Mouse (Mus musculus) adrenal gland, postnatal 36 days (tissue): ENCODE measurements around the gene Bcor. TPM values are rescaled to one million over a fixed set of nuclear protein-coding genes. Genes with fewer than 3 reads are reported as not detected.

Experiments used
- DNase-seq, 2 experiments: peaks; one replicate each; pipeline ENCODE4 v3.0.0; 2021; ENCODE audit warnings: mixed read lengths in 1 of 2
- total RNA-seq, 2 experiments: library from RNA; stranded (reverse); gene quantifications; 2 replicates each; pipeline ENCODE4 v1.2.3; 2021

Gene Bcor
- total RNA-seq, 2 experiments from 2014 or later: 14.5 to 16.0 TPM

DNA sequence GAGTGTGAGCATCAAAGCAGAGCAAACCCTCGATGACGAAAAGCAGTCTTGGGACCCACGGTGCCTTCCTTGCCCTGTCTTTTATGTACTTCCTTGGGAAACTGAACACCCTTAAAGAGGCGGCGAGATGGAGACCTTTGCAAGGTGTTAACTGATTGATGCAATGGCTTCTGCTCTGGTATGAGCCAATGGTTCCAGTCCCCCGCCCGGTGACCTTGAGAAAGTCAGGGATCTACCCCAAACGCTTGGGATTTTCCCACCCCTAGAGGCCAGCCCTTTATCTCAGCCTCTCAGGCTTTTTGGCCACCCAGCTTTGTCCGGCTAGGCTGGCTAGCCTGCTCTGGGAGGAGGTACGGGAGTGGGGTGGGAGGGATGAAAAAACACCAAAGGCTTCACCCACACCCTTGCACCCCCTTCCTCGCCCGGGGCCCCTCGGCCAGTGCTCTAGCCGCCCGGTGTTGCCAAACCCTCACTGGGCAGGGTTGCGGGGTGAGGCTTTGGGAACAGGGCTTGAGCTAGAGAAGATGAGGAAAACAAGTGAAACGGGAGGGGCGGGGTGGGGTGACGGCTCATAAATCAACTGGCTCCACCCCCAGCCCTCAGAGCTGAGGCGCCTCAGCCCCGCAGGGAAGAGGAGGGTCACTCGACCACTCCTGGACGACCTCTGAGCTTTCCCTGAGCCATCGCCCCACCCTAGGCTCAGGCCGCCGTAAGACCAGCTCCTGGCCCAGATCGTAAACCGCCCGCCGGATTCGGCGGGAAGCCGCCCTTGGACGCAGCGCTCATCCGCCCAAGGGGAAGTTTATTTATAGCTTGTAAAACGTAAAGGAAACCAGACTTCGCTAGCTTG, 154.7 kb downstream of the Bcor start:
- peak; percentile 43 to 56 for DNase-seq

DNA sequence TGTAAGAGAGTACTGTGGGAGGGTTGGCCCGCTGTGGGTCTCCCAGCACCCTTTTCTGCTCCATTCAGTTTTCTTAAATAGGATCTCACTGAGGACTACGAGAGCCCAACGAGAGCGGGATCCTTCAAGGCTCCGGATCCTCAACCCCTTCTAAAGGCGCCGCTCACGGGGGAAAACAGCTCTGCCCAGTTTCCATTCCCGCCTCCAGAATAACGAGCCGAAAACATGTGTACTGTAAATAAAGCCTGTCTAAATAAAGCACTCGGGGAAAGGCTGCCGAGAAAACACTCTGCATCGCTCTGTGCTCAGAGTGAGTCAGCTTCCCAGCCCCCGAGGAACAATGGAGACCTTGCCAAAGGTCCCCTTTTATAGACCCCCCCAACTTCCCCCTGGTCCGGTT, 155.7 kb downstream of the Bcor start:
- no peak for DNase-seq

DNA sequence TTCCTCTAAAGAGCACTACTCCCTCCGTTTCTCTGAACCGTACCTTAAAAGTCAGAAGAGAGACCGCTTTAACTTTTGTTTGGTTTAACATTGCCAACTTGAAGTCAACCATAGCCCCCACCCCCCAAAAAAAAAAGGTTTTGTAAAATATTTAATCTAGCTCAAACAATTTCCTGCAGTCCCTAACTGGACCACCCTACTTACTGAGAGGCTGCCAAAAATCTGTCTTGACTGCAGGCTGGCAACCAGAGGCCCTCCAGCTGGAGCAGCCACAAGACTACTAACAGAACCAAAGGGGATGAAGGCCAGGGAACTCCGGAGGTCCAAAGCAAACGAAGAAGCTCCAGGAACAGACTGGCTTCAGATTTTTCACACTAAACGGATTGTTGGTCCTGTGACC, 156.2 kb downstream of the Bcor start:
- no peak for DNase-seq

DNA sequence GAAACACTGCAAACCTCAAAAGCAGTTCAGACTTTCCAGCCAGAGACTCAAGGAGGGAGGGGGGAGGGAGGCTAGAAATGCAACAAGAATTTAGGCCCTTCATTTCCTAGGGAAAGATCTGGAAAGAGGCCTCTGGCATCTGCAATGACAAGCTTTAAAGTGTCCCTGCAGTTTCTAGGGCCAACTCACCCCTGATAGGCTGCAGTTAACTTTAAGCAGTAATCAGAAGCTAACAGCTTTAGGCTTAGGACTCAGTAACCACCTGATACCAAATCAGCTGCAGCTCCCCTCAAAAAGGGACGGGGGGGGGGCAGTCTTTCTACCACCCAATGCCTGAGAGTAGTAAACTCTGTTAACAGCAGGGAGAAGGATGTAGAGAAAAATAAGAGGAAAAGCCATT, 156.6 kb downstream of the Bcor start:
- DNase-seq: no peak

DNA sequence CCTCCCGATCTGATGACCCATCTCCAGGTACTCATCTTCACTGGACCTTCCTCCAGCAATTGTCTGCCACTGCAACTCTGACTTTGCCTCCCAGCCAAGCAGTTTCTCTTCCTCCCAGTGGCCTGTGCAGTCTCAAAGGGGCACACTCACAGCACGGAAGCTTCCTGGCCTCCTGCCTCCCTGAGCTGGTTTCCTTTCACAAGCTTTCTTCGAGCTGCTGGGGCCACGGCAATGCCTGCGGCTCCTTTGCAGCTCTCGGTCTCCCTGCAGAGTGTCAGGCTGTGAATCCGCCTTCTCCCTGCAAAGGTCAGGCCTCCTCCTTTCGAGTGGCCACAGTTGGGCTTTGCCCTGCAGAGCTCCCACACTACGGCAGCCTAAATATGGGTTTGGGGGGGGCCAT, 157.0 kb downstream of the Bcor start:
- DNase-seq: no peak

DNA sequence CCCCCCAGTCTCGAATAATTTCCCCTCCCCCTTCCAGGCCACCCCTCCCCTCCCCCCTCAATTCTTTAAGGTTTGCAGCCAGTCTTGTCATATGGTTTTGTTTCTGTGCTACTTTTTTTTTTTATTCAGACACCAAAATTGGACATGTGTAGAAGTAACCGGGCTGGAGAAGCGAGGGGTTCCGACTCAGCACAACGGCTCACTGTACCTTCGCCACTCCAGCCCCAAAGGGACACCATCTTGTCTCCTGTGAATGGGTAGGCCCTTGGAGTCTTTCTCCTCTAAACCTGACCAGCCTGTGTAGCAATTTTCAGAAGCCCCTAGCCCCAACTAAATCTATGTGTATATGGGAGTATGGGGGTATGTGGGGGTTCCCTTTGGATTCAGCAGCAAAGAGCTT, 157.6 kb downstream of the Bcor start:
- DNase-seq: no peak

DNA sequence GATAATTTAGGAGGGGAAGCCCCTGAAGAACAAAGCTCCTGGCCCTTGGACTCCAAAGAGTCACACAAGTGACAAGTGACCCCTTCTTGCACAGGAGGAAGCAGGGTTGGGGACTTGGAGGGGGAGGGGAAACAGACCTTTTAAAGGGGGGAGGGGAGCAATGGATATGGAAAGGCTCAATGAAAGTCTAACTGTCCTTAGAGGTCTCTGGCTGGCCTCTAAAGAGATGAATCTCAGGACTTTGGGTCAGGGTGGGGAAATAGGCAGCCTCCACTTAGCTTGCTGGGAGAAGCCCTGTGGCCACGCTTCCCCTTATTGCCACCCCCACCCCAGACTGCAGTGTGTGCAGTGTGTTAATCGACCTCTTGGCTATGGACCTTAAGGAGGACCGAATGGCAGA, 158.2 kb downstream of the Bcor start:
- DNase-seq: no peak

DNA sequence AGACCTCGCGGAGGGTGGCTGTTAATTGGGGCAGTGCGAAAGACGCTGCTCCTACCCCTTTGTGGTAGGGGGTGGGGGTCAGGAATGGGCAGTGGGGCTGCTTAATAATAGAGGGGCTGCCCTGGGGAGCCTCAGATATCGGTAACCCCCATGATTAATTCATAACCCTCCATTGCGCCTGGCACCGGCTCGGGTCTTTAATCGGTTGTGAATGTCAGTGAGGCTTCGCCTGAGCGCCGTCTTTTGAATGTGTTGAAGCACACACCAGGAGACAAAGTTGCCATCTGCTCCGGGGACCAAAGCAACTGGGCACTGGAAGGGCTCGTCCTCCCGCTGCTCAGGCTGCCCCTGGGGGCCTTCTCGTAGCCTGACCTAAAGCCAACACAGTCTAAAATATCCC, 158.8 kb downstream of the Bcor start:
- no peak for DNase-seq

DNA sequence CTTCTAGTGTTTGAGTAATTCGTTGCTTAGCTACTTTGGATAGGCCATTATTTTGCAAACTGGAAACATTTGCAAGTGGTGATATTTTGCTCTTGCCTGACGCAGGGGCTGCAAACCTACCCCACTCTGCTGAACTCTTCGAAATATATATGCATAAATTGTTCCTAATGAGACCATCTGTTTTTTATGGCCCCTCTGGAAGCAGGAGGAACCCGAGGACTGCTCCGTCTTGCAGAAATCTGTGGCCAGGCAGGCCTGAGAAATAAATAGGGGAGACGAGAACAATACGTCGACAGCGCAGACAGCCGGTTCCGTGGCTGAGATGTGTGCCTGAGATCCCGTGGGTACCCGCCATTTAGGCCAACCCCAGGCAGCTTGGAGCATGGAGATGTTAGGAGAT, 159.5 kb downstream of the Bcor start:
- DNase-seq: no peak

DNA sequence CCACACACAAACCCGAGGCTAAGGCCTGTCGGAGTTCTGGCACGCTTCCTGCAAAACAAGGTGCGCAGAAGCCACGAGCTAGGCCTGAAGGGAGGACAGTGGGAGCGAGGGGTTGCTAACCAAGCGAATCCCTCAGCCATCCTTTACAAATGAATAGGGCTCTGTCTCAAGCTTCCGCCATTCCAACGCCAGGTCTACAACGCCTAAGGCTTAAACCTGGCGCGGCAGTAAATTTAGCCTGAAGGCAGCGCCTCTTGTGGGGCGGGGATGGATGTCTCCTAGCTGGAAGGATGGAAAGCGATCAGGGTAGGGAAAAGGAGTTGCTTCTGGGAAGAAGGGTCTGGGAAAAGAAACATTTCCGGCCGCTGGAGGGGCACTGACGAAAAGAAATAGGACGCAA, 160.2 kb downstream of the Bcor start:
- DNase-seq: no peak

DNA sequence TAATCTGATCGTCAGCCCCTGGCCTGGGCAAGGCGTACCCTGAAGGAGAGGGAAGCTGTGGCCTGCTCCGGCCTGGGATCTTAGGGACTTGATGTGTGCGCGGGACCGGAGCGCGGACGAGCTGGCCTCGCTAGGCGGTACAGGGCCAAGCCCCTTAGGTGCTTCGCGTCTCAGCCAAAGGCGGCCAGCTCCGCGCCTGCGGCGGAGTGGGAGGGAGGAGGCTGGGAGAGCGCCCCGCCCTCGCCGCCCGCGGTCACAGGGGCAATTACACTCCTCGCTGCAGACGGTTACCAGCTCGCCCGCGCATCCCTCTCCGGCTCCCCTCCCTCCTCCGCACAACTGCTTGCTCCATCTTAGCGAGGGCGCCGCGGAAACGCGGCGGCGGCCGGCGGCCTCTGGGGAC, 161.2 kb downstream of the Bcor start:
- DNase-seq: peak; percentile 70 to 78

DNA sequence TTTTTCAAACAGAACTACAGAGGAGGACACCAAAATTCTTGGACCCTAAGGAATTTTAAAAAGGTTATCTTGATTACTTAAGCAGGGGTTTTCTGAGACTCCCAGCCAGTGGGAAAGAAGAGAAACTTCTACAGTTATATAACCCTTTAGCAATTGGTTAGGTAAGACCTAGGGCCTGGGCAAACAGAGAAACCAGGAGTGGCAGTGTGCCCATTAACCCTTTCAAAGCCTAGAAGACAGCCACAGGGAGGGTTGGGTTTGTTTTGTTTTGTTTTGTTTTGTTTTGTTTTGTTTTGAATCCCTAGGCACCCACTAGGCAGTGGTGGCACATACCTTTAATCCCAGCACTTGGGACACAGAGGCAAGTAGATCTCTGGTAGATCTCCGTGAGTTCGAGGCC, 163.3 kb downstream of the Bcor start:
- DNase-seq: no peak

DNA sequence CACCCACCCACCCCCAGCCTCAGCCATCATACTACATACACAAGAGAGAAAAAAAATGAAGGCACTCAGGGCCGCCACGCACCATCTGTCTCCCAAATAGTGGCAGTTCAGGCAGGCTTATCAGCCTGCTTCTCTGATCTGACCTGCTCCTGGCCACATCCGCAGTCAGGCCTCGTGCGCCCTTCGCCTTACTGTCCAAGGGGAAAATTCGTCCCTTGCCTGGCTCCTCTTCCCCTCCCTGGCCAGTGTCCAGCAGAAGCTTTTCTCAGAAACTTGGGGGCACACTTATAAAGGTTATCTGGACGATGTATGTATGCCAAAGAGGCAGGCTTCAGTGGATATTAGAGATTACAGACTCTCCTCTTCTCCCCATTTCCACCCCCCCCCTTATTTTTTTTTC, 163.7 kb downstream of the Bcor start:
- DNase-seq: peak in 1 of 2 experiments; percentile 25

DNA sequence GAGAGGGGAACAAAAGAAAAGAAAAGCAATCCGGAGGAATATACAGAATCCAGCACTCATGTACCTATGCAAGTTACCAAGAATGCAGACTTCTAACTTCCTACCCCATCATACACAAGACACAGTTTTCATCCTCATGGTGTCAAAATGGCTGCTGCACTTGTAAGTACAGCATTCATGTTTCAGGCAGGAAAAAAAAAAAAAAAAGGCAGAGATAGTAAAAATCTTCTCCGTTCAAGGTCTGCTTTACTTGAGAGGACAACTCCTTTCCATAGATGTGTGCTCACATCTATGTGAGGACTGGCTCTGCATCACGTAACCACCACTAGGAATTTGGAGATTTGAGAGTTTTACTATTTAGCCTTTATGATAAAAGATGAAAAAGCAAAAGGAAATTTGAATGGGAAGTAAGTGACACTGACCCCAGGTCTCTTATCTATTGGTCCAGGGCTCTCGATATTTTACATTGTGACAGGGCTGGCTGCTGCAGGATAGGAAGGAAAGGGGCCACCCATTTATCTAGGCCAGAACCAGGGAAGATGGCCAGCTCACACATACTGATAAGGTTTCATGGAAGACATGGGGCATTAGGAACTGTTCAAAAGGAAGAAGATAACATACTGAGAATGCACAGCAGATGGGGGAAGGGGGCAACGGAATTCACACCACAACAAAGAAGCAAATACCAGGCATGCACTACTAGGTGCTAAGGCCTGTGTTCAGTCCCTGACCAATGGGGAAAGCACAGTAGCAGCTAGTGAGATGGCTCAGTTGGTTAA, 166.3 kb downstream of the Bcor start:
- DNase-seq: no peak

DNA sequence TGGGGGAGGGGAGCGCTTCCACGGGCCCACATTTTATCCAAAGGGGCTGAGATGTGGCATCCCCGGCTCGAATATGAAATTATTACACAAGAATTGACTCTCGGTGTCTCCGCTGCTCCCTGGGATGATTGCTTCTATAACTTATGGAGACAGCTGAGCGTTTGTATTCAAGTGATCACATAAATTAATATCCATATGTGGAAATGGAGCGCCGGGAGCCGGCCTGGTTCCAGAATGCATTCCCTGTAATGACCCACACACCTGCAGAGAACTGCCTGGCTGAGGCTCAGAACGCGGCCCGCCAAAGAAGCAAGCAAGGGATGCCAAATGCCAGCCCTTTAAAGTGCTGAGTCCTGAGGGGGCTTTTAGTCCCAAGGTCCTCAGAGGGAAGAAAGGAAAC, 170.7 kb downstream of the Bcor start:
- no peak for DNase-seq

DNA sequence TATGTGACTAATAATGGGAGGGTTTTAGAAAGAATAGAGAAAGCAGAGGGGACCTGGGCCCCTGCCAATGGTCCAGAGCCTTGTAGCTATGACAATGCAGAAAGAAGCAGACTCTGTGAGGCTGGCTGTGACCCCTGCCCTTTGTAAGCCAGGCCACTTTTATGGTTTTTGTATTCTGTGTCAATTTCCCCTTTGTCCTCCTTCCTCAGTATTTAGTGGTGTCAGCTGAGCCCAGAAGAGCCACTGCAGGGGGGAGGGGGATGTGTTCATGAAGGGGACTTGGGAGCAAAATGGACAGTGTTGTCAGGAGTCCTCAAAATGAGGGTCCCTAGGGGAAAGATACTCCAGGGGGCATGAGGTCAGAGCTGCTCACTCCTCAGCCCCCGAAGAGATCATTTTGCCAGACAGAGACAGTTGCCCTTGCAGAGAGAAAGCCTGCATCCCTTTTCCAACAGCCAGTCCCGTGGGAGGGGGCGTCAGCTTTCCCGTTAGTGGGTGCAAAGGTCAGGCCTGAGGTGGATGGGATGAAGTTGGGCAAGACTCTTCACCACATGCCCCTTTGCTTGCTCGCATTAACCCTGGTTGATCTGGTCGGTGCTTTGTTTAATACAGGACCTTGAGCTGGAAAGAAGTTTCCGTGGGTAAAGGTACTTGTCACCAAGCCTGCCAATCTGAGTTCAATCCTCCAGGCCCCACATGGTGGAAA, 171.8 kb downstream of the Bcor start:
- no peak for DNase-seq

DNA sequence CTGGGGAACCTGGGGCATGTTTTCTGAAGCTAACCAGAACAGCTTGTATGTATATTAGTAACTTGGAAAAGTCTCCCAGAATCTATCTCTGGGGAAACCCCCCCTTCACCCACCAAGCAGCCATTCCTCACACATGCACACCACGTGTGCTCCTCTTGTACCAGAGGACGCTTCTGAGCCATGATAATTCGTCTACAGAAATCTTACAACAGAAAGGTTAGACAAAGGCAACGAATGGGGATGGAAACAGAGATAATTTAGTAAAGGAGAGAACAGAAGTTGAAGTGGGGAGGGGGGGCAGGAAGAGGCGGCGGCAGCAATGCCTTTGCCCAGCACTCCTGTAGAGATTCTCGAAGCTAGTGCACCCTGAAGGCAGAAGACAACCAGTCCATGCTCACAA, 172.6 kb downstream of the Bcor start:
- DNase-seq: no peak
